Mouse (Mus musculus): ENCODE measurements around the gene Cox19. TPM values are rescaled to one million over a fixed set of nuclear protein-coding genes. Genes with fewer than 3 reads are reported as not detected.
A peak's percentile ranks its signal among the peaks of the same experiment; 100 is the strongest.

The Cox19 gene
- polyA plus RNA-seq, 1 experiment: 19.9 TPM

GRCm38 (mm10) chr5:139367884-139368458 lies 16.8 kb upstream of the Cox19 start:
- Histone ChIP-seq H3K9me3 (replicated peaks; ENCODE audit: control insufficient read depth, insufficient read depth, low read length, poor library complexity, severe bottlenecking) (no peaks in the 10 kb centered on the region), H3K27me3 (ENCODE audit: control insufficient read depth, insufficient read depth, low read length, poor library complexity, severe bottlenecking) (no peaks in the 10 kb centered on the region), H3K9ac (ENCODE audit: low read depth, poor library complexity, severe bottlenecking) (no peak overlapping the region), H3K4me1 (ENCODE audit: control insufficient read depth, insufficient read depth, low read length) (peaks cover 8% of the 10 kb centered on the region), H3K4me3 (ENCODE audit: low read depth, low read length) (no peak overlapping the region), H3K27ac (ENCODE audit: insufficient read depth, low read length) (no peak overlapping the region), H3K36me3 (ENCODE audit: control insufficient read depth, insufficient read depth, low read length, poor library complexity, severe bottlenecking) (no peaks in the 10 kb centered on the region)
- TF ChIP-seq CTCF (IDR thresholded peaks at IDR 0.05; ENCODE audit: low read depth, low read length): no peak
- TF ChIP-seq EP300 (IDR thresholded peaks at IDR 0.05; ENCODE audit: insufficient read depth, low read depth, low read length): no peak

GRCm38 (mm10) chr5:139366484-139366883 lies 15.3 kb upstream of the Cox19 start:
- Histone ChIP-seq H3K36me3 (ENCODE audit: control insufficient read depth, insufficient read depth, low read length, poor library complexity, severe bottlenecking) (no peaks in the 10 kb centered on the region), H3K4me3 (ENCODE audit: low read depth, low read length) (peak overlapping the region; percentile 37; the same call in 1 of the 2 replicates), H3K27ac (ENCODE audit: insufficient read depth, low read length) (no peak overlapping the region), H3K9me3 (replicated peaks; ENCODE audit: control insufficient read depth, insufficient read depth, low read length, poor library complexity, severe bottlenecking) (no peaks in the 10 kb centered on the region), H3K4me1 (ENCODE audit: control insufficient read depth, insufficient read depth, low read length) (peaks cover 8% of the 10 kb centered on the region), H3K27me3 (ENCODE audit: control insufficient read depth, insufficient read depth, low read length, poor library complexity, severe bottlenecking) (no peaks in the 10 kb centered on the region), H3K9ac (ENCODE audit: low read depth, poor library complexity, severe bottlenecking) (no peak overlapping the region)
- TF ChIP-seq CTCF (IDR thresholded peaks at IDR 0.05; ENCODE audit: low read depth, low read length): no peak
- no peak for TF ChIP-seq EP300 (IDR thresholded peaks at IDR 0.05; ENCODE audit: insufficient read depth, low read depth, low read length)
- TF ChIP-seq POLR2A (IDR thresholded peaks at IDR 0.05; ENCODE audit: insufficient read depth, low read length): no peak

- H3K9me3 ChIP-seq (replicated peaks; ENCODE audit: control insufficient read depth, insufficient read depth, low read length, poor library complexity, severe bottlenecking): no peaks in the 10 kb centered on the region
- TF ChIP-seq POLR2A (IDR thresholded peaks at IDR 0.05; ENCODE audit: insufficient read depth, low read length) (no peak), EP300 (IDR thresholded peaks at IDR 0.05; ENCODE audit: insufficient read depth, low read depth, low read length) (no peak), CTCF (IDR thresholded peaks at IDR 0.05; ENCODE audit: low read depth, low read length) (no peak)
- no peaks in the 10 kb centered on the region for H3K36me3 ChIP-seq (ENCODE audit: control insufficient read depth, insufficient read depth, low read length, poor library complexity, severe bottlenecking)
- no peaks in the 10 kb centered on the region for H3K27me3 ChIP-seq (ENCODE audit: control insufficient read depth, insufficient read depth, low read length, poor library complexity, severe bottlenecking)
- no peak overlapping the region for H3K27ac ChIP-seq (ENCODE audit: insufficient read depth, low read length)
- H3K9ac ChIP-seq (ENCODE audit: low read depth, poor library complexity, severe bottlenecking): no peak overlapping the region
- peaks cover 6% of the 10 kb centered on the region for H3K4me1 ChIP-seq (ENCODE audit: control insufficient read depth, insufficient read depth, low read length)
- H3K4me3 ChIP-seq (ENCODE audit: low read depth, low read length): no peak overlapping the region
Observed at GRCm38 (mm10) chr5:139365827-139366226, 14.6 kb upstream of the Cox19 start.

- no peak overlapping the region for H3K4me3 ChIP-seq (ENCODE audit: low read depth, low read length)
- H3K36me3 ChIP-seq (ENCODE audit: control insufficient read depth, insufficient read depth, low read length, poor library complexity, severe bottlenecking): no peaks in the 10 kb centered on the region
- H3K9ac ChIP-seq (ENCODE audit: low read depth, poor library complexity, severe bottlenecking): no peak overlapping the region
- H3K27me3 ChIP-seq (ENCODE audit: control insufficient read depth, insufficient read depth, low read length, poor library complexity, severe bottlenecking): no peaks in the 10 kb centered on the region
- peaks cover 6% of the 10 kb centered on the region for H3K4me1 ChIP-seq (ENCODE audit: control insufficient read depth, insufficient read depth, low read length)
- no peaks in the 10 kb centered on the region for H3K9me3 ChIP-seq (replicated peaks; ENCODE audit: control insufficient read depth, insufficient read depth, low read length, poor library complexity, severe bottlenecking)
- TF ChIP-seq EP300 (IDR thresholded peaks at IDR 0.05; ENCODE audit: insufficient read depth, low read depth, low read length) (no peak), CTCF (IDR thresholded peaks at IDR 0.05; ENCODE audit: low read depth, low read length) (no peak), POLR2A (IDR thresholded peaks at IDR 0.05; ENCODE audit: insufficient read depth, low read length) (no peak)
- no peak overlapping the region for H3K27ac ChIP-seq (ENCODE audit: insufficient read depth, low read length)
Observed at GRCm38 (mm10) chr5:139364911-139365571, 13.8 kb upstream of the Cox19 start.

GRCm38 (mm10) chr5:139364260-139364910 lies 13.2 kb upstream of the Cox19 start:
- no peaks in the 10 kb centered on the region for H3K9me3 ChIP-seq (replicated peaks; ENCODE audit: control insufficient read depth, insufficient read depth, low read length, poor library complexity, severe bottlenecking)
- no peak overlapping the region for H3K27ac ChIP-seq (ENCODE audit: insufficient read depth, low read length)
- no peaks in the 10 kb centered on the region for H3K27me3 ChIP-seq (ENCODE audit: control insufficient read depth, insufficient read depth, low read length, poor library complexity, severe bottlenecking)
- TF ChIP-seq EP300 (IDR thresholded peaks at IDR 0.05; ENCODE audit: insufficient read depth, low read depth, low read length) (peak; percentile 67; the same call in 1 of the 2 replicates), POLR2A (IDR thresholded peaks at IDR 0.05; ENCODE audit: insufficient read depth, low read length) (no peak), CTCF (IDR thresholded peaks at IDR 0.05; ENCODE audit: low read depth, low read length) (peak; percentile 95)
- peaks cover 6% of the 10 kb centered on the region for H3K4me1 ChIP-seq (ENCODE audit: control insufficient read depth, insufficient read depth, low read length)
- no peak overlapping the region for H3K9ac ChIP-seq (ENCODE audit: low read depth, poor library complexity, severe bottlenecking)
- H3K4me3 ChIP-seq (ENCODE audit: low read depth, low read length): no peak overlapping the region
- H3K36me3 ChIP-seq (ENCODE audit: control insufficient read depth, insufficient read depth, low read length, poor library complexity, severe bottlenecking): no peaks in the 10 kb centered on the region

GRCm38 (mm10) chr5:139363858-139364257 lies 12.6 kb upstream of the Cox19 start:
- Histone ChIP-seq H3K27ac (ENCODE audit: insufficient read depth, low read length) (no peak overlapping the region), H3K9ac (ENCODE audit: low read depth, poor library complexity, severe bottlenecking) (no peak overlapping the region), H3K27me3 (ENCODE audit: control insufficient read depth, insufficient read depth, low read length, poor library complexity, severe bottlenecking) (no peaks in the 10 kb centered on the region), H3K4me3 (ENCODE audit: low read depth, low read length) (no peak overlapping the region), H3K36me3 (ENCODE audit: control insufficient read depth, insufficient read depth, low read length, poor library complexity, severe bottlenecking) (no peaks in the 10 kb centered on the region), H3K9me3 (replicated peaks; ENCODE audit: control insufficient read depth, insufficient read depth, low read length, poor library complexity, severe bottlenecking) (no peaks in the 10 kb centered on the region), H3K4me1 (ENCODE audit: control insufficient read depth, insufficient read depth, low read length) (peaks cover 6% of the 10 kb centered on the region)
- TF ChIP-seq EP300 (IDR thresholded peaks at IDR 0.05; ENCODE audit: insufficient read depth, low read depth, low read length) (no peak), CTCF (IDR thresholded peaks at IDR 0.05; ENCODE audit: low read depth, low read length) (no peak), POLR2A (IDR thresholded peaks at IDR 0.05; ENCODE audit: insufficient read depth, low read length) (no peak)
